Mouse (Mus musculus) thymus, postnatal 0 days (tissue): ENCODE data around the gene Phlpp1. TPM values are rescaled to one million over a fixed set of nuclear protein-coding genes. Genes with fewer than 3 reads are reported as not detected.

ENCODE experiments used
- DNase-seq: peaks from one replicate; pipeline ENCODE4 v3.0.0-alpha.2; 2015; ENCODE audit warnings: low spot score
- polyA plus RNA-seq: library from polyadenylated mRNA; unstranded; fragments of >200 nt; fragmentation: Nextera tagmentation; extraction: Ambion mirVana; gene quantifications from 2 replicates; pipeline ENCODE4 v1.2.1, GENCODE M21; 2015

Phlpp1 gene
- polyA plus RNA-seq, 1 experiment from 2014 or later: 1.4 TPM

- no peak for DNase-seq
These were observed 8.2 kb upstream of the Phlpp1 start for GRCm38 (mm10) chr1:106163401-106163800.

DNA sequence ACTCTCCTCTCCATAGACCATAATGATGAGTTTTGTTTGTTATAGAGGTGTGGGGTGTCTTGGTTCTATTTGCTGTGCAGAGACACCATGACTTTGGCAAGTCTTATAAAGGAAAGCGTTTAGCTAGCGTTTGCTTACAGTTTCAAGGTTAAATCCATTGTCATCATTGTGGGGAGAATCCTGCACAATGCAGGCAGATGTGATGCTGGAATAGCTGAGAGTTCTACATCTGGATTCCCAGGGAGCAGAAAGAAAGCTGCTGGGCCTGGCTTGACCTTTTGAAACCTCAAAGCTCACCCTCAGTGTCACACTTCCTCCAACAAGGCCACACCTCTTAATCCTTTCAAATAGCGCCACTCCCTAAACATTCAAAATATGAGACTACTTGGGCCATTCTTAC, 7.4 kb upstream of the Phlpp1 start:
- no peak for DNase-seq

DNA sequence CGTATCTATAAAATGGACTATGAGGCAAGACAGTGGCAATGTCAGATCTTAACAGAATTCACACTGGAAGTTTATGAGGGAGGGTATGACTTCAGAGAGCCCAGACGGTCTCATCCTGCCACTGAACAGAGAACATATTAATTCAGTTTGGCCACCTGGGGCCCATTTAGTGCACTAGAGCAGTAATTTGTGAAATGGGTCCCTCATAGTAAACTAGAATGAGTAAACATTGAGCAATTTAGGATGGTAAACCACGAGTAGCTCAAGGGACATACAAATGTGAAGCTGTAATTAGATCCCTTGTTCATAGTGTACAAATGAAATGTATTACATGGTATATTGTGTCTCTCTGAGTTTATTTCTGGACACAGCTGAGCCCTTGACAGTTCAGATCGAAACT, 3.6 kb upstream of the Phlpp1 start:
- no peak for DNase-seq

GRCm38 (mm10) chr1:106168801-106169200, 2.8 kb upstream of the Phlpp1 start:
- no peak for DNase-seq

GRCm38 (mm10) chr1:106169741-106170265, 1.7 kb upstream of the Phlpp1 start:
- DNase-seq: no peak

- DNase-seq: peak; percentile 42
These were observed 864 bp downstream of the Phlpp1 start for GRCm38 (mm10) chr1:106172301-106172930.

DNA sequence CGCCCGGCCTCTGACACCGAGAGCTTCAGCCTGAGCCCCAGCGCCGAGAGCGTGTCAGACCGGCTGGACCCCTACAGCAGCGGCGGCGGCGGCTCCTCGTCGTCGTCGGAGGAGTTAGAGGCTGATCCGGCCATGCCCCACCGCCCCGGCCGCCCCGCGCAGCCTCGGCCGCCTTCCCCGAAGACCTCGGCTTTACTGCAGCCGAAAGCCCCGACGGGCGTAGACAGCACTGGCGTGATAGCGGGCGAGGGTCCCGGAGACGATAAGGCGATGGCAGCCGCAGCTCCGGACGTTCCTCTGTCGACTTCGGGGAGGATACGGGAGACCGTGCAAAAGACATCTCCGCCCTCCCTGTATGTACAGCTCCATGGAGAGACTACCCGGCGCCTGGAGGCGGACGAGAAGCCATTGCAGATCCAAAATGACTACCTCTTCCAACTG, 1.4 kb downstream of the Phlpp1 start:
- peak; percentile 18 for DNase-seq

DNA sequence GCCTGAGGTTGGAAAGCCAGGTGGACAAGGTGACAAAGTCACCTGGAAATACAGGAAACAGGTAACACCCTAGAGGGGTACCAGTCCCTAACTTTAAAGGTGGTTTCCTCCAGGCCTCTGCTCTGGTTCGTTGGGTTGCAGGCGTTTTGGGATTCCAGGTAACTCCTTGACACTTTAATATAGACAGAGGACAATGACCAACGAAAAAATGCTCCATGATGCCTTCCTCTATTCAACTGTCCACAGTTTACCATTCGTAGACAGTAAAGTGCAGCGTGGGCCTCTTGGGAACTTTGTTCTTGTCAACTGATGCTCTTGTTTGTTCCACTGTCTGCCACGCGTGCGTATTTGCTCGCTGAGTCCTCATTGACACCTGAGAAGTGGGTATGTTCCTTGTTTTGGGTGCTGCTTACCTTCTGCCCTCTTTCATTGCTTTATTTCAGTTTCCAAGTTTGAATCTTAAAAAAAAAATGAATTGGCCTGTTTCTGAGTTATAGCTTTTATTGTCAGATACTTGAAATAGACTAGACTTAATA, 2.1 kb downstream of the Phlpp1 start:
- DNase-seq: no peak

DNA sequence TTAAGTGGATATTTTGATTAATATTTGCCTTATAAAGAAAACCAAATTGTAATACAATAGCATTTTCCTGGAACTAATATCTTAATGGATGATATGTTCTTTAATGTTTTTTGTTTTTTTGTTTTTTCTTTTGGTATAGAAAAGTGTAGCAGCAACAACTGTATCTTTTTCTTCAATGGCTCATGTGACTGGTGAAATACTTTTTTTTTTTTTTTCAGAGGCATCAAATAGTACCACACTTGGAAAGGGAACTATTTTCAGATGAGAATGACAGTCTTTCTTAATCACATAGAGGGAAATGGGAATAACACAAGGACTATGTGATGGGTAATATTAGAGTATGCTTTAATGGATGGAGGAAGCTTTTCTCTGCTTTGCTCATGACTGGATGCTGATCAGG, 3.0 kb downstream of the Phlpp1 start:
- DNase-seq: no peak

DNA sequence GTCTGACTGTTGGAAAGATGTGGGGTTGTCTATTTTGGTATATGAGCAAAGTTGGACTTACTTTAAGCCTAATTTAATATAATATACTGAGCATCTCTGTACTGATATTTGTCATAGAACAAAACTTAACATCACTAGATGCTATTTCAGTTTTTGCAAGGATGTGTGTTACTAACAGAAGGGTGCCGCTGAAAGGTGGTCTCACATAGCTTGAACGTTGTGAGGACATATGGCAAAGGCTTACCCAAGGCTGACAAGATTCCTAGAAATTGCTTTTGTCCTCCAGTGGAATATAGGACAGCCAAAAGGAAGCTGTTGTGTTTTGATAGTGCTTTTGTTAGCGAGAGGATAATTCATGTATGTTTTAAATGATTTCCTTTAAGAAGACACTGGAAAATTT, 3.8 kb downstream of the Phlpp1 start:
- DNase-seq: no peak

DNA sequence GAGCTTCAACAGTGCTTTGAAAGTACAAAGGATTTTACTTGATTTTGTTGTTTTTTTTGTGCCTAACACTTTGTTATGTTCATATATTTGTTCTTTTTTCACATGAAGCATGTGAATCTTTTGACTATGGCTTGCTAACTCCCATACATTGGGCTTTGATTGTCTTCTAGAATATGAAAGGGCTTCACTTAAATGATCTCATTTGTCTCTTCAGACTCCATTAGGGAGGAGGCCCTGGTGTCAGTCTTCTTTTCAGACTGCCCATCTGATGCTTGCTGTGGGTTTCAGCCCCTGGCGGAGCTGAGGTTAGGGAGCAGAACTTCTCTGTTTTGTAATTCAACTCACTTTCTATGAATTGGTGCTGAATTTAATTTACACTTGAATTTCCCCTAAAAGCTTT, 5.2 kb downstream of the Phlpp1 start:
- no peak for DNase-seq

- no peak for DNase-seq
These were observed 6.6 kb downstream of the Phlpp1 start for GRCm38 (mm10) chr1:106177868-106178790.

- no peak for DNase-seq
These were observed 12.1 kb downstream of the Phlpp1 start for GRCm38 (mm10) chr1:106183701-106184100.

- no peak for DNase-seq
These were observed 13.4 kb downstream of the Phlpp1 start for GRCm38 (mm10) chr1:106184780-106185460.

DNA sequence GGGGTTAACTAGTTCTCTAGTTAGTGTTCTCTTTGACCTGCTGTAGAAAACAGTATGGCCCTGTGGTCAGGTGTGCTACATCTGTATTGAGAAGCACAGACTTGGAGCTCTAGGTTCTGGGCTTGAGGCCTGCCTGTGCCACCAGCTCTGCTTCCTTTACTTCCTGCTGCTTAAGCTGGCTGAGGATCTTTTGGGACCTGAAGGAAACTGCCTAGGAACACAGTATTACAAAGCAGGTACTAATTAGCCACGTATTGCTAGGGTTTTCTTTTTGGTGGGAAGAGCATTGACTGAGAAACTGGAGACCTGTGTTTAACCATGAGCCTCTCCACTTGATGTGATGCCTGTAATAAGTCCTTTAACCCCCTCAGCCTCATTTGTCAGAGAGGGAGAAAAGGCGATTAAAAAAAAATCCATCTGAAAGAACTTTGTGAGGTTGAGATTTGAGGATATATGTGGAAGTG, 13.9 kb downstream of the Phlpp1 start:
- DNase-seq: no peak

- DNase-seq: no peak
These were observed 14.5 kb downstream of the Phlpp1 start for GRCm38 (mm10) chr1:106186062-106186461.

GRCm38 (mm10) chr1:106187480-106187879, 15.9 kb downstream of the Phlpp1 start:
- no peak for DNase-seq

DNA sequence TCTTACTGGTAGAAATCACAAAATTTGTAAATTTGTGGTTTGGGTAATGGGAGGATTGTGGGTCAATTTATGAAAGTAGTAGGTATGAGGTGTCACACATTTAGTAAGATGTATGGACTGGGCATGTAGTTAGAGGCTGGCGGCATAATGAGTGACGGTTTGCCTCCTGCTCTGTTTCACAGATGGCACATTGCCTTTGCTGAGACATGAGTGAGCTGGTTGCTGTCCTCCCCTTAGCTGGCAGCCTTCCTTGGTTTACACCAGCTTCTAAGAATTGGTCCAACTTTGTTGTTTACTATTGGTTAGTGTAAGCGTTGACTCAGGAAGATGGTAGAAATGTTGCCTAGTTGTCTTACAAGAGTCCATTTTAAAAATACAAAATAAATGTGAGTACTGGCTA, 17.2 kb downstream of the Phlpp1 start:
- no peak for DNase-seq

DNA sequence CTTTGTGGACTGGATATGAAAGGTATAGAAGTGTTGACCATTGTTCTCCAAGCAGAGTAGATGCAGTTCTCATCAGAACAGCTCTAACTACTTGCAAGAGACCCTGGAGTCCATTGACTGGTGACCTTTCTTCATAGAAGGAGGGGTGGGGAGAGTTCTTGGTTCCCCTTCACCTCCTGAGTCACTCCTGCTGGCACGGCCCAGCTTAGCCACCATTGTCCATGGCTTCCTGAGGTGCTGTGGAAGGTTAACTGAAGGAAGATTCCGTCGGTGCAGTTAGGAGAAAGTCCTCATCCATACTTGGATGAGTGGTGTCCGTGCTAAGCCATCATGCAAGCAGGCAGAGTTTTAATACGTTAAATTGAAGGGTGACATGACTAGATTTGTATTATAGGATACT, 17.8 kb downstream of the Phlpp1 start:
- no peak for DNase-seq

GRCm38 (mm10) chr1:106190695-106191094, 19.1 kb downstream of the Phlpp1 start:
- no peak for DNase-seq

- DNase-seq: no peak
These were observed 20.3 kb downstream of the Phlpp1 start for GRCm38 (mm10) chr1:106191885-106192284.
